Mouse (Mus musculus) midbrain, embryonic 13.5 days (tissue): ENCODE results near the gene Cbx5. TPM values are rescaled to one million over a fixed set of nuclear protein-coding genes. Genes with fewer than 3 reads are reported as not detected.
A peak's percentile ranks its signal among the peaks of the same experiment; 100 is the strongest.
"Not testable (repeated sequence)": the region's sequence is repeated elsewhere in the genome, so short reads cannot be mapped to it uniquely, and the experiment has no call there.

Source experiments
- ATAC-seq: fragments of 200-750 bp; cut with Nextera tagmentation; 2 replicates; pipeline ENCODE4 v1.8.0; 2017; ENCODE audit warnings: mild to moderate bottlenecking, moderate TSS enrichment, moderate library complexity
- H3K27ac ChIP-seq: fragments of 300-500 bp; sonication (generic); 2 replicates; pipeline ENCODE4 v1.5.1; 2015; ENCODE audit warnings: inconsistent platforms, mild to moderate bottlenecking, moderate library complexity
- H3K27me3 ChIP-seq: fragments of 300-500 bp; sonication (generic); 2 replicates; pipeline ENCODE4 v1.6.1; 2015; ENCODE audit warnings: mild to moderate bottlenecking, inconsistent platforms
- H3K36me3 ChIP-seq: fragments of 300-500 bp; sonication (generic); 2 replicates; pipeline ENCODE4 v1.6.1; 2015; ENCODE audit warnings: mild to moderate bottlenecking, inconsistent platforms
- H3K4me1 ChIP-seq: fragments of 300-500 bp; sonication (generic); replicated peaks from 2 replicates; pipeline ENCODE4 v1.6.1; 2015; ENCODE audit warnings: inconsistent platforms
- H3K4me2 ChIP-seq: fragments of 300-500 bp; sonication (generic); replicated peaks from 2 replicates; pipeline ENCODE4 v1.6.1; 2015; ENCODE audit warnings: moderate library complexity, mild to moderate bottlenecking, inconsistent platforms
- H3K4me3 ChIP-seq: fragments of 300-500 bp; sonication (generic); replicated peaks from 2 replicates; pipeline ENCODE4 v1.5.1; 2015; ENCODE audit warnings: mild to moderate bottlenecking, inconsistent platforms
- H3K9ac ChIP-seq: fragments of 300-500 bp; sonication (generic); replicated peaks from 2 replicates; pipeline ENCODE4 v1.6.1; 2015; ENCODE audit warnings: mild to moderate bottlenecking, inconsistent platforms
- H3K9me3 ChIP-seq: fragments of 300-500 bp; sonication (generic); 2 replicates; pipeline ENCODE4 v1.6.1; 2016; ENCODE audit warnings: mild to moderate bottlenecking, inconsistent platforms
- WGBS: fragments of 180-500 bp; shearing (Covaris S2); methylation state at CpG from one replicate; pipeline ENCODE4 v1.1.7; 2015; 5-methylcytosine and 5-hydroxymethylcytosine counted together
- polyA plus RNA-seq: library from polyadenylated mRNA; unstranded; fragments of >200 nt; fragmentation: Nextera tagmentation; extraction: Ambion mirVana; gene quantifications from 2 replicates; pipeline ENCODE4 v1.2.1, GENCODE M21; 2015

The Cbx5 gene
- polyA plus RNA-seq, 1 experiment from 2014 or later: 146 TPM

GRCm38 (mm10) chr15:103248401-103249313, 9.0 kb upstream of the Cbx5 start:
- no peak overlapping the region for H3K4me2 ChIP-seq
- peaks cover 15% of the 10 kb centered on the region for H3K4me1 ChIP-seq
- ATAC-seq: 0 out of 2 replicates have a peak, but pooled peaks have one; percentile 38
- no peaks in the 10 kb centered on the region for H3K27me3 ChIP-seq
- WGBS: 86% methylated on average over 28 of the region's 28 CpGs
- H3K9ac ChIP-seq: no peak overlapping the region
- H3K4me3 ChIP-seq: no peak overlapping the region
- H3K36me3 ChIP-seq: peaks cover 46% of the 10 kb centered on the region
- no peaks in the 10 kb centered on the region for H3K9me3 ChIP-seq
- H3K27ac ChIP-seq: no peak overlapping the region

GRCm38 (mm10) chr15:103247782-103248400, 8.3 kb upstream of the Cbx5 start:
- Histone ChIP-seq H3K4me3 (no peak overlapping the region), H3K36me3 (peaks cover 54% of the 10 kb centered on the region), H3K27me3 (no peaks in the 10 kb centered on the region)

GRCm38 (mm10) chr15:103247078-103247781, 7.6 kb upstream of the Cbx5 start:
- Histone ChIP-seq H3K36me3 (peaks cover 61% of the 10 kb centered on the region), H3K27me3 (no peaks in the 10 kb centered on the region), H3K4me2 (no peak overlapping the region), H3K27ac (no peak overlapping the region), H3K9me3 (no peaks in the 10 kb centered on the region), H3K4me3 (no peak overlapping the region), H3K4me1 (peaks cover 29% of the 10 kb centered on the region), H3K9ac (no peak overlapping the region)
- no peak for ATAC-seq
- 91% methylated on average over 9 of the region's 9 CpGs for WGBS

More at GRCm38 (mm10) chr15:103247782-103248400, 8.3 kb upstream of the Cbx5 start:
- H3K27ac ChIP-seq: no peak overlapping the region
- H3K9ac ChIP-seq: no peak overlapping the region
- H3K4me2 ChIP-seq: no peak overlapping the region
- peaks cover 23% of the 10 kb centered on the region for H3K4me1 ChIP-seq
- ATAC-seq: 0 out of 2 replicates have a peak, but pooled peaks have one; percentile 7
- no peaks in the 10 kb centered on the region for H3K9me3 ChIP-seq

GRCm38 (mm10) chr15:103245616-103246015, 6.0 kb upstream of the Cbx5 start:
- WGBS: 82% methylated on average over 6 of the region's 6 CpGs
- Histone ChIP-seq H3K4me2 (no peak overlapping the region), H3K36me3 (peaks cover 72% of the 10 kb centered on the region), H3K27me3 (no peaks in the 10 kb centered on the region), H3K9me3 (no peaks in the 10 kb centered on the region), H3K27ac (no peak overlapping the region), H3K4me1 (peaks cover 37% of the 10 kb centered on the region), H3K4me3 (no peak overlapping the region), H3K9ac (no peak overlapping the region)
- ATAC-seq: no peak

GRCm38 (mm10) chr15:103242885-103243284, 3.3 kb upstream of the Cbx5 start:
- Histone ChIP-seq H3K36me3 (peaks cover 58% of the 10 kb centered on the region), H3K4me1 (peaks cover 47% of the 10 kb centered on the region), H3K4me2 (peak overlapping the region; percentile 94), H3K9me3 (no peaks in the 10 kb centered on the region), H3K9ac (peak overlapping the region; percentile 80), H3K27ac (no peak overlapping the region), H3K4me3 (peak overlapping the region; percentile 77), H3K27me3 (no peaks in the 10 kb centered on the region)
- no peak for ATAC-seq
- WGBS: 66% methylated on average over 8 of the region's 8 CpGs

GRCm38 (mm10) chr15:103241071-103242018, 1.7 kb upstream of the Cbx5 start:
- peak overlapping the region; percentile 80 for H3K9ac ChIP-seq
- not testable (repeated sequence) for H3K9me3 ChIP-seq, ATAC-seq, H3K27me3 ChIP-seq
- peaks cover 43% of the 10 kb centered on the region for H3K36me3 ChIP-seq
- peak overlapping the region; percentile 95 for H3K27ac ChIP-seq
- H3K4me2 ChIP-seq: peak overlapping the region; percentile 94
- 11% methylated on average over 12 of the region's 12 CpGs for WGBS
- H3K4me1 ChIP-seq: peaks cover 52% of the 10 kb centered on the region
- peak overlapping the region; percentile 77 for H3K4me3 ChIP-seq

GRCm38 (mm10) chr15:103240160-103241028, 778 bp upstream of the Cbx5 start, which contains the start of gene Hnrnpa1:
Gene Hnrnpa1 (plus strand): TSS chr15:103240432.
- under 1% methylated on average over 47 of the region's 47 CpGs for WGBS
- ATAC-seq: peak; percentile 92

GRCm38 (mm10) chr15:103239130-103239684, 409 bp downstream of the Cbx5 start:
- Histone ChIP-seq H3K9me3 (no peaks in the 10 kb centered on the region), H3K4me3 (peak overlapping the region; percentile 77), H3K4me2 (peak overlapping the region; percentile 65), H3K36me3 (peaks cover 44% of the 10 kb centered on the region), H3K9ac (peak overlapping the region; percentile 64), H3K27ac (peak overlapping the region; percentile 92), H3K27me3 (no peaks in the 10 kb centered on the region), H3K4me1 (peaks cover 43% of the 10 kb centered on the region)
- WGBS: 1% methylated on average over 26 of the region's 26 CpGs
- peak; percentile 92 for ATAC-seq

More at GRCm38 (mm10) chr15:103240160-103241028, 778 bp upstream of the Cbx5 start, which contains the start of gene Hnrnpa1:
- Histone ChIP-seq H3K4me3 (peak within 1 kb of the TSS; percentile 77), H3K9ac (peak within 1 kb of the TSS; percentile 80), H3K4me2 (peak within 1 kb of the TSS; percentile 94), H3K27me3 (no peaks in the 10 kb centered on the region), H3K27ac (peak within 1 kb of the TSS; percentile 95), H3K36me3 (peaks cover 41% of the 10 kb centered on the region), H3K4me1 (peaks cover 48% of the 10 kb centered on the region), H3K9me3 (no peaks in the 10 kb centered on the region)

GRCm38 (mm10) chr15:103237295-103237694, 2.3 kb downstream of the Cbx5 start:
- WGBS: 93% methylated on average over 7 of the region's 7 CpGs
- H3K27me3 ChIP-seq: no peaks in the 10 kb centered on the region

GRCm38 (mm10) chr15:103233119-103233518, 6.5 kb downstream of the Cbx5 start:
- no peaks in the 10 kb centered on the region for H3K9me3 ChIP-seq

More at GRCm38 (mm10) chr15:103237295-103237694, 2.3 kb downstream of the Cbx5 start:
- no peak overlapping the region for H3K4me3 ChIP-seq
- no peak overlapping the region for H3K27ac ChIP-seq
- no peak overlapping the region for H3K9ac ChIP-seq
- no peak overlapping the region for H3K4me2 ChIP-seq
- no peaks in the 10 kb centered on the region for H3K9me3 ChIP-seq
- peaks cover 25% of the 10 kb centered on the region for H3K4me1 ChIP-seq
- peaks cover 25% of the 10 kb centered on the region for H3K36me3 ChIP-seq
- ATAC-seq: no peak

More at GRCm38 (mm10) chr15:103233119-103233518, 6.5 kb downstream of the Cbx5 start:
- Histone ChIP-seq H3K27me3 (no peaks in the 10 kb centered on the region), H3K4me2 (no peak overlapping the region), H3K4me3 (no peak overlapping the region), H3K36me3 (peaks cover 14% of the 10 kb centered on the region), H3K27ac (no peak overlapping the region), H3K9ac (no peak overlapping the region), H3K4me1 (peaks cover 13% of the 10 kb centered on the region)
- WGBS: 85% methylated on average over 2 of the region's 2 CpGs
- ATAC-seq: no peak
